Comparison of ENCODE assay signal across 9 mouse cellular contexts in the genomic region with DNA sequence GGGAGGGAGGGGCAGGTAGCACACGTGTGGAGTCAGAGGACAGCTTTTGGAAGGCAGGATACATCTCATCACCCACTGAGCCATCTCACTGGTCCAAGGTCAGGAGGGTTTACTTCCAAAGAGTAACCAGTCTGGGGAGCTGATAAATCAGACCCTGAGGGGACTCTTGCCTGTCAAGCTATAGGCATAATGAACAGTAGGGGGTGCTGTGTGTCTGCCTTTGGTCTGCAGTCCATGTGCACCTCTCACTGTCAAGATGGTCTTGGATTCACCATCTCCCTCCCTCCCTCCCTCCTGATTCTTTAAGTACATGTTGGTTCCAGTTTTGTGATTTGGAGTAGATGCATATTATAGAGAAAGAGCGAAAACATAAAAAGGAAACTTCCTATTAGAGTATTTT. TPM values are rescaled to one million over a fixed set of nuclear protein-coding genes. Genes with fewer than 3 reads are reported as not detected.
A peak's percentile ranks its signal among the peaks of the same experiment; 100 is the strongest.
DNase-seq lines count a peak whose midpoint lies in the region; ATAC-seq and TF ChIP-seq lines count a peak whose summit lies in the region.
"Had no signal": no experiment of that assay in that cellular context is flagged by ENCODE, and none has a peak within 500 bp of the region (broad histone marks: within the 10 kb centered on the region; RNA-seq: fewer than 3 reads in every experiment).

No protein-coding gene starts in this region.

- no peak overlapping the region for H3K4me3 ChIP-seq in MEL (ENCODE audit: control insufficient read depth in 1 of 2, insufficient read depth in 1 of 2, low read depth in 2 of 2, low read length in 2 of 2)
- H3K4me3 ChIP-seq in hindbrain, postnatal 0 days (ENCODE audit: low read length), result no peak overlapping the region
- H3K4me3 ChIP-seq in liver, embryonic 16.5 days (ENCODE audit: low read depth, low read length), result no peak overlapping the region
- H3K4me3 ChIP-seq: neural tube, embryonic 13.5 days had no signal

- H3K4me2 ChIP-seq in hindbrain, postnatal 0 days (ENCODE audit: low read depth, low read length), result no peak overlapping the region
- H3K4me2 ChIP-seq in liver, embryonic 16.5 days (ENCODE audit: low read depth, low read length), result no peak overlapping the region
- H3K4me2 ChIP-seq: neural tube, embryonic 13.5 days had no signal

- no peak for TF ChIP-seq POLR2A in MEL (IDR thresholded peaks at IDR 0.05; ENCODE audit: control insufficient read depth in 1 of 2, insufficient read depth in 1 of 2, low read depth in 1 of 2, low read length in 2 of 2, poor library complexity in 1 of 2)

- H3K27ac ChIP-seq in MEL (ENCODE audit: control insufficient read depth, low read depth, low read length), result no peak overlapping the region
- H3K27ac ChIP-seq in hindbrain, postnatal 0 days, result no peak overlapping the region
- peak overlapping the region; percentile 95; the same call in 1 of the 2 replicates for H3K27ac ChIP-seq in liver, embryonic 16.5 days (ENCODE audit: low read length)
- H3K27ac ChIP-seq: neural tube, embryonic 13.5 days had no signal

- H3K79me2 ChIP-seq in MEL (ENCODE audit: control insufficient read depth, insufficient read depth, low read length, poor library complexity), result no peaks in the 10 kb centered on the region

- H3K4me1 ChIP-seq in MEL (ENCODE audit: control insufficient read depth in 1 of 2, insufficient read depth in 2 of 2, low read length in 2 of 2), result no peaks in the 10 kb centered on the region
- H3K4me1 ChIP-seq in hindbrain, postnatal 0 days (ENCODE audit: insufficient read depth, low read length), result no peaks in the 10 kb centered on the region
- H3K4me1 ChIP-seq in liver, embryonic 16.5 days (ENCODE audit: control insufficient read depth, low read depth, low read length), result peaks cover 41% of the 10 kb centered on the region
- H3K4me1 ChIP-seq: neural tube, embryonic 13.5 days had no signal

- H3K36me3 ChIP-seq in MEL (ENCODE audit: control insufficient read depth in 1 of 2, insufficient read depth in 2 of 2, low read length in 2 of 2), result peaks cover 0 to 6% of the 10 kb centered on the region in 2 experiments; a peak in 2 of 4 replicates
- H3K36me3 ChIP-seq in hindbrain, postnatal 0 days (ENCODE audit: insufficient read depth, low read length), result peaks cover 43% of the 10 kb centered on the region
- no peaks in the 10 kb centered on the region; the same call in 1 of the 2 replicates for H3K36me3 ChIP-seq in liver, embryonic 16.5 days (ENCODE audit: control insufficient read depth, insufficient read depth)
- H3K36me3 ChIP-seq in splenic B cell, adult 2 months (ENCODE audit: control insufficient read depth, insufficient read depth, low read length, poor library complexity, severe bottlenecking), result peaks cover 2% of the 10 kb centered on the region; the same call in 1 of the 2 replicates

- TF ChIP-seq EP300 in MEL (IDR thresholded peaks at IDR 0.05; ENCODE audit: low read depth in 1 of 2, low read length in 2 of 2), result no peak

- WGBS in hindbrain, postnatal 0 days, result 66% methylated on average over 2 of the region's 2 CpGs
- WGBS in liver, embryonic 16.5 days (ENCODE audit: insufficient replicate concordance), result 48% methylated on average over 2 of the region's 2 CpGs

- peak; percentile 66 for TF ChIP-seq RAD21 in MEL (IDR thresholded peaks at IDR 0.05; ENCODE audit: low read depth, low read length)

- H3K27me3 ChIP-seq in MEL (ENCODE audit: control insufficient read depth in 1 of 2, insufficient read depth in 2 of 2, low read length in 2 of 2), result no peaks in the 10 kb centered on the region
- no peaks in the 10 kb centered on the region for H3K27me3 ChIP-seq in hindbrain, postnatal 0 days (ENCODE audit: insufficient read depth, low read length)
- H3K27me3 ChIP-seq in liver, embryonic 16.5 days (ENCODE audit: control insufficient read depth, insufficient read depth, low read depth, low read length), result no peaks in the 10 kb centered on the region
- no peaks in the 10 kb centered on the region for H3K27me3 ChIP-seq in splenic B cell, adult 2 months (ENCODE audit: control insufficient read depth, insufficient read depth, low read length, poor library complexity, severe bottlenecking)
- H3K27me3 ChIP-seq: neural tube, embryonic 13.5 days had no signal

- H3K9me3 ChIP-seq in MEL (replicated peaks; ENCODE audit: insufficient read depth, low read length), result no peaks in the 10 kb centered on the region
- no peaks in the 10 kb centered on the region for H3K9me3 ChIP-seq in hindbrain, postnatal 0 days (ENCODE audit: low read length)
- H3K9me3 ChIP-seq in liver, embryonic 16.5 days (replicated peaks; ENCODE audit: control insufficient read depth, low read length), result no peaks in the 10 kb centered on the region
- H3K9me3 ChIP-seq: neural tube, embryonic 13.5 days had no signal

- ATAC-seq in hindbrain, postnatal 0 days, result peak; percentile 56; the same call in 1 of the 2 replicates
- ATAC-seq in liver, embryonic 16.5 days (ENCODE audit: low read depth), result no peak

- TF ChIP-seq CTCF in MEL (IDR thresholded peaks at IDR 0.05 in 2 of 3, conservative IDR thresholded peaks at IDR 0.05 in 1 of 3; ENCODE audit: control insufficient read depth in 1 of 3, insufficient read depth in 1 of 3, low read depth in 2 of 3, low read length in 3 of 3, poor library complexity in 1 of 3, severe bottlenecking in 1 of 3), result peak; percentile 68 to 74 (median 69)
- TF ChIP-seq CTCF in hindbrain, postnatal 0 days (IDR thresholded peaks at IDR 0.05; ENCODE audit: low read depth), result peak; percentile 64

- DNase-seq in kidney, adult 18-20 months, result peak; percentile 18
- DNase-seq in kidney, adult 11 months, result no peak
- peak; percentile 74 for DNase-seq in MEL (ENCODE audit: low read depth, low spot score)
- DNase-seq in cerebellum, adult 9-10 months, result peak; percentile 46
- DNase-seq in hindbrain, postnatal 0 days (ENCODE audit: low spot score), result peak; percentile 65
- peak; percentile 80 for DNase-seq in splenic B cell, adult 2 months (ENCODE audit: low read depth, low spot score)
- no peak for DNase-seq in frontal cortex, postnatal 14 days (ENCODE audit: low spot score in 2 of 2)

- H3K9ac ChIP-seq in MEL (ENCODE audit: control insufficient read depth, low read depth, low read length, poor library complexity, severe bottlenecking), result no peak overlapping the region
- H3K9ac ChIP-seq in hindbrain, postnatal 0 days (replicated peaks; ENCODE audit: low read length), result no peak overlapping the region
- H3K9ac ChIP-seq in liver, embryonic 16.5 days (ENCODE audit: low read depth, low read length), result no peak overlapping the region
- H3K9ac ChIP-seq: neural tube, embryonic 13.5 days had no signal

TF ChIP-seq in MEL, 35 proteins besides CTCF, POLR2A, EP300 and RAD21:
- TF ChIP-seq MYB (IDR thresholded peaks at IDR 0.05; ENCODE audit: low read depth, low read length), result no peak
- 0 out of 2 replicates have a peak, but pooled peaks have one; percentile 56 for TF ChIP-seq MYC (IDR thresholded peaks at IDR 0.05; ENCODE audit: low read depth, low read length)
- TF ChIP-seq BHLHE40 (IDR thresholded peaks at IDR 0.05; ENCODE audit: borderline replicate concordance, low read depth, low read length), result no peak
- TF ChIP-seq MAX (IDR thresholded peaks at IDR 0.05; ENCODE audit: low read length), result no peak
- TF ChIP-seq SMC3 (IDR thresholded peaks at IDR 0.05; ENCODE audit: low read depth, low read length), result peak; percentile 62
- peak; percentile 35 for TF ChIP-seq ZC3H11A (IDR thresholded peaks at IDR 0.05; ENCODE audit: low read depth, low read length)

RNA-seq across cellular contexts. Expression of gene 1110032A03Rik, which starts 25.7 kb away (rescaled TPM):
- total RNA-seq in MEL (2012; rRNA removed), result 7.1 and 9.2 TPM in 2 replicates
- polyA plus RNA-seq in MEL (2012; ENCODE audit: insufficient read depth in 1 of 2, insufficient read length in 2 of 2, low read depth in 1 of 2, low replicate concordance in 2 of 2, missing spikeins in 1 of 2), result 10 to 100 TPM in 1 of 2 experiments, not detected in 1; 12.8 TPM
- total RNA-seq in hindbrain, postnatal 0 days (2014; rRNA removed), result 39.1 and 42.3 TPM in 2 replicates
- 66.2 and 75.0 TPM in 2 replicates for polyA plus RNA-seq in hindbrain, postnatal 0 days (2015; fragmentation: Nextera tagmentation; extraction: Ambion mirVana)
- polyA plus RNA-seq in liver, embryonic 16.5 days (2015; fragmentation: Nextera tagmentation; extraction: Ambion mirVana), result 19.6 and 22.6 TPM in 2 replicates

RNA-seq across cellular contexts. Expression of gene Alg9, which starts 26.2 kb away (rescaled TPM):
- 23.3 and 24.0 TPM in 2 replicates for total RNA-seq in MEL (2012; rRNA removed)
- polyA plus RNA-seq in MEL (2012; ENCODE audit: insufficient read depth in 1 of 2, insufficient read length in 2 of 2, low read depth in 1 of 2, low replicate concordance in 2 of 2, missing spikeins in 1 of 2), result 10 to 100 TPM in 1 of 2 experiments, not detected in 1; 46.7 TPM
- total RNA-seq in hindbrain, postnatal 0 days (2014; rRNA removed), result 92.7 and 94.0 TPM in 2 replicates
- 46.4 and 49.9 TPM in 2 replicates for polyA plus RNA-seq in hindbrain, postnatal 0 days (2015; fragmentation: Nextera tagmentation; extraction: Ambion mirVana)
- polyA plus RNA-seq in liver, embryonic 16.5 days (2015; fragmentation: Nextera tagmentation; extraction: Ambion mirVana), result 12.6 and 13.2 TPM in 2 replicates

RNA-seq across cellular contexts. Expression of gene Fdxacb1, which starts 32.9 kb away (rescaled TPM):
- total RNA-seq in MEL (2012; rRNA removed), result 6.1 and 6.5 TPM in 2 replicates
- 1 to 10 TPM in 1 of 2 experiments, not detected in 1; 9.7 TPM for polyA plus RNA-seq in MEL (2012; ENCODE audit: insufficient read depth in 1 of 2, insufficient read length in 2 of 2, low read depth in 1 of 2, low replicate concordance in 2 of 2, missing spikeins in 1 of 2)
- 8.9 and 11.7 TPM in 2 replicates for total RNA-seq in hindbrain, postnatal 0 days (2014; rRNA removed)
- 9.6 and 12.0 TPM in 2 replicates for polyA plus RNA-seq in hindbrain, postnatal 0 days (2015; fragmentation: Nextera tagmentation; extraction: Ambion mirVana)
- 7.8 and 7.9 TPM in 2 replicates for polyA plus RNA-seq in liver, embryonic 16.5 days (2015; fragmentation: Nextera tagmentation; extraction: Ambion mirVana)

RNA-seq across cellular contexts. Expression of gene Ppp2r1b, which starts 44.1 kb away (rescaled TPM):
- 65.0 and 67.6 TPM in 2 replicates for total RNA-seq in MEL (2012; rRNA removed)
- 100 to 1,000 TPM in 1 of 2 experiments, not detected in 1; 101 TPM for polyA plus RNA-seq in MEL (2012; ENCODE audit: insufficient read depth in 1 of 2, insufficient read length in 2 of 2, low read depth in 1 of 2, low replicate concordance in 2 of 2, missing spikeins in 1 of 2)
- total RNA-seq in hindbrain, postnatal 0 days (2014; rRNA removed), result 18.8 and 23.5 TPM in 2 replicates
- 31.4 and 32.8 TPM in 2 replicates for polyA plus RNA-seq in hindbrain, postnatal 0 days (2015; fragmentation: Nextera tagmentation; extraction: Ambion mirVana)
- polyA plus RNA-seq in liver, embryonic 16.5 days (2015; fragmentation: Nextera tagmentation; extraction: Ambion mirVana), result 59.4 and 63.0 TPM in 2 replicates

RNA-seq across cellular contexts. Expression of gene Hspb2, which starts 48.8 kb away (rescaled TPM):
- not detected in 2 replicates for total RNA-seq in MEL (2012; rRNA removed)
- polyA plus RNA-seq in MEL (2012; ENCODE audit: insufficient read depth in 1 of 2, insufficient read length in 2 of 2, low read depth in 1 of 2, low replicate concordance in 2 of 2, missing spikeins in 1 of 2), result not detected
- 5.4 TPM in 1 of 2 replicates, not detected in the other for total RNA-seq in hindbrain, postnatal 0 days (2014; rRNA removed)
- polyA plus RNA-seq in hindbrain, postnatal 0 days (2015; fragmentation: Nextera tagmentation; extraction: Ambion mirVana), result 2.2 and 2.9 TPM in 2 replicates
- polyA plus RNA-seq in liver, embryonic 16.5 days (2015; fragmentation: Nextera tagmentation; extraction: Ambion mirVana), result 1.7 and 2.7 TPM in 2 replicates

Comparison
In these comparisons a context has a peak if more than half of its experiments do, and no peak if none do; other contexts are left out.
1. DNase-seq: peak in kidney, adult 18-20 months (single experiment), MEL (single experiment), cerebellum, adult 9-10 months (single experiment), hindbrain, postnatal 0 days (single experiment) and splenic B cell, adult 2 months (single experiment); none in kidney, adult 11 months (single experiment) and frontal cortex, postnatal 14 days (0 of 2).